Mouse (Mus musculus) brown adipose tissue, adult 24 weeks (tissue): ENCODE data around the gene Dpf3. TPM values are rescaled to one million over a fixed set of nuclear protein-coding genes. Genes with fewer than 3 reads are reported as not detected.

Experiments
- H3K27ac ChIP-seq: fragments of 200-500 bp; replicated peaks from 2 replicates; pipeline ENCODE4 v1.5.1; 2012; ENCODE audit warnings: low read depth, mild to moderate bottlenecking, low read length
- H3K4me1 ChIP-seq: fragments of 200-500 bp; 2 replicates; pipeline ENCODE4 v1.6.1; 2012; ENCODE audit warnings: low read length, mixed read lengths; ENCODE audit not compliant: control insufficient read depth, insufficient read depth, insufficient read length
- H3K4me3 ChIP-seq: fragments of 200-500 bp; 2 replicates; pipeline ENCODE4 v1.5.1; 2012; ENCODE audit warnings: low read depth, mild to moderate bottlenecking, low read length, moderate library complexity; ENCODE audit not compliant: insufficient read depth
- polyA plus RNA-seq: library from polyadenylated mRNA; stranded (reverse); fragments of >200 nt; gene quantifications from 2 replicates; pipeline ENCODE4 v1.2.4, GENCODE M21; 2012; ENCODE audit not compliant: missing spikeins, insufficient read depth, insufficient read length

The Dpf3 gene
- polyA plus RNA-seq, 1 experiment: 5.8 TPM

- H3K4me1 ChIP-seq: peaks cover 15% of the 10 kb centered on the region; the same call in 1 of the 2 replicates
- no peak overlapping the region for H3K4me3 ChIP-seq
- H3K27ac ChIP-seq: no peak overlapping the region
These were observed 61.2 kb downstream of the Dpf3 start for GRCm38 (mm10) chr12:83426326-83426725.

- Histone ChIP-seq H3K4me3 (no peak overlapping the region), H3K27ac (no peak overlapping the region), H3K4me1 (peaks cover 15% of the 10 kb centered on the region; the same call in 1 of the 2 replicates)
These were observed 61.8 kb downstream of the Dpf3 start for GRCm38 (mm10) chr12:83425736-83426135.

GRCm38 (mm10) chr12:83424720-83425444 lies 62.6 kb downstream of the Dpf3 start:
- Histone ChIP-seq H3K27ac (0 out of 2 replicates have a peak overlapping the region, but pooled peaks have one; percentile 27), H3K4me3 (no peak overlapping the region), H3K4me1 (peaks cover 15% of the 10 kb centered on the region; the same call in 1 of the 2 replicates)

- Histone ChIP-seq H3K4me3 (no peak overlapping the region), H3K4me1 (peaks cover 15% of the 10 kb centered on the region; the same call in 1 of the 2 replicates), H3K27ac (0 out of 2 replicates have a peak overlapping the region, but pooled peaks have one; percentile 27)
These were observed 63.3 kb downstream of the Dpf3 start for GRCm38 (mm10) chr12:83424086-83424719.

GRCm38 (mm10) chr12:83420346-83420745 lies 67.2 kb downstream of the Dpf3 start:
- Histone ChIP-seq H3K4me1 (peaks cover 8% of the 10 kb centered on the region; the same call in 1 of the 2 replicates), H3K27ac (no peak overlapping the region), H3K4me3 (no peak overlapping the region)

- Histone ChIP-seq H3K4me3 (no peak overlapping the region), H3K27ac (no peak overlapping the region), H3K4me1 (0 out of 2 replicates have a peak, but pooled peaks cover 3% of the 10 kb centered on the region)
These were observed 72.3 kb downstream of the Dpf3 start for GRCm38 (mm10) chr12:83415207-83415606.

GRCm38 (mm10) chr12:83413684-83414083 lies 73.8 kb downstream of the Dpf3 start:
- Histone ChIP-seq H3K27ac (no peak overlapping the region), H3K4me1 (0 out of 2 replicates have a peak, but pooled peaks cover 3% of the 10 kb centered on the region)

GRCm38 (mm10) chr12:83411721-83412521 lies 75.6 kb downstream of the Dpf3 start:
- Histone ChIP-seq H3K4me1 (0 out of 2 replicates have a peak, but pooled peaks cover 3% of the 10 kb centered on the region), H3K27ac (no peak overlapping the region), H3K4me3 (no peak overlapping the region)

More at GRCm38 (mm10) chr12:83413684-83414083, 73.8 kb downstream of the Dpf3 start:
- H3K4me3 ChIP-seq: no peak overlapping the region

GRCm38 (mm10) chr12:83411032-83411431 lies 76.5 kb downstream of the Dpf3 start:
- Histone ChIP-seq H3K4me3 (no peak overlapping the region), H3K27ac (no peak overlapping the region), H3K4me1 (0 out of 2 replicates have a peak, but pooled peaks cover 3% of the 10 kb centered on the region)

- no peak overlapping the region for H3K27ac ChIP-seq
These were observed 82.0 kb downstream of the Dpf3 start for GRCm38 (mm10) chr12:83405374-83406125.

GRCm38 (mm10) chr12:83402270-83402669 lies 85.2 kb downstream of the Dpf3 start:
- Histone ChIP-seq H3K4me3 (no peak overlapping the region), H3K4me1 (peaks cover 7% of the 10 kb centered on the region), H3K27ac (no peak overlapping the region)

More at GRCm38 (mm10) chr12:83405374-83406125, 82.0 kb downstream of the Dpf3 start:
- Histone ChIP-seq H3K4me3 (no peak overlapping the region), H3K4me1 (peaks cover 3% of the 10 kb centered on the region; the same call in 1 of the 2 replicates)

- Histone ChIP-seq H3K4me1 (peaks cover 4% of the 10 kb centered on the region), H3K27ac (no peak overlapping the region), H3K4me3 (no peak overlapping the region)
These were observed 95.5 kb downstream of the Dpf3 start for GRCm38 (mm10) chr12:83392011-83392410.

GRCm38 (mm10) chr12:83387554-83387953 lies 100.0 kb downstream of the Dpf3 start:
- no peak overlapping the region for H3K27ac ChIP-seq
- peaks cover 4% of the 10 kb centered on the region for H3K4me1 ChIP-seq
- no peak overlapping the region for H3K4me3 ChIP-seq

- H3K27ac ChIP-seq: no peak overlapping the region
- H3K4me1 ChIP-seq: no peaks in the 10 kb centered on the region
These were observed 106.4 kb downstream of the Dpf3 start for GRCm38 (mm10) chr12:83381072-83381471.

More at GRCm38 (mm10) chr12:83381072-83381471, 106.4 kb downstream of the Dpf3 start:
- H3K4me3 ChIP-seq: no peak overlapping the region
